Mouse (Mus musculus) megakaryocyte, embryonic 14.5 days (primary cell): ENCODE measurements around the gene Lrit3. TPM values are rescaled to one million over a fixed set of nuclear protein-coding genes. Genes with fewer than 3 reads are reported as not detected.
A peak's percentile ranks its signal among the peaks of the same experiment; 100 is the strongest.

Experiments
- H3K27me3 ChIP-seq: replicated peaks from 2 replicates; pipeline ENCODE3; 2012; ENCODE audit warnings: inconsistent platforms
- H3K36me3 ChIP-seq: replicated peaks from 2 replicates; pipeline ENCODE3; 2012; ENCODE audit warnings: low read length, inconsistent platforms, mixed read lengths
- H3K4me1 ChIP-seq: 2 replicates; pipeline ENCODE4 v1.6.1; 2012; ENCODE audit warnings: inconsistent platforms
- H3K4me3 ChIP-seq: replicated peaks from 2 replicates; pipeline ENCODE3; 2012; ENCODE audit warnings: moderate library complexity, mild to moderate bottlenecking, inconsistent platforms
- H3K9me3 ChIP-seq: 2 replicates; pipeline ENCODE4 v1.6.1; 2012; ENCODE audit warnings: inconsistent platforms
- FLI1 ChIP-seq: IDR thresholded peaks from 2 replicates; pipeline ENCODE4 v1.6.1; 2012; ENCODE audit warnings: low read length, inconsistent platforms, mixed read lengths
- GATA1 ChIP-seq: IDR thresholded peaks from 3 replicates; pipeline ENCODE4 v1.6.1; 2012; ENCODE audit warnings: mixed read lengths, low read length, inconsistent platforms, borderline replicate concordance
- polyA plus RNA-seq: library from polyadenylated mRNA; stranded (reverse); fragments of >175 nt; gene quantifications from 2 replicates; pipeline ENCODE4 v1.2.3, GENCODE M21; 2012; ENCODE audit warnings: low replicate concordance; ENCODE audit not compliant: insufficient read depth

Gene Lrit3
- polyA plus RNA-seq, result not detected in 2 replicates

DNA sequence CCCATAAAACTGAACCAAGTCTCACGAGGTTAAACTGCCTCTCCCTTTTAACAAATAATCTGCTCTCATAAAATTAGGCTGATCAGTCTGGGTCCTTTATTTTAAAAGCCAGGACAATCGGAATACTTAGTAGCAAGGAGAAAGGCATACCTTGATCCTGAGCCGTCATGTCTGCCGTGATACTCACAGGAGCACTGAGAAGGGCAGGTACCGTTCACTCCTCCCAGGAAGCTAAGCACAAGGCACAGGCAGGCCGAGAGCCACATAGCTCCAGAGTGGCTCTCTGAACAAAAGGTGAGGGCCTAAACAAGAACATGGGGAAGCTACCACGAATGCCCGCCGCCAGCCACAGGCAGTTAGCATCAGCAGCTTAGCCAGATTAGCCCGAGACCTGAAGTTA lies at the start of gene Lrit3:
Gene Lrit3, minus strand, starts transcription at position 266 of the 400 bp plus-strand sequence.
- Histone ChIP-seq H3K4me1 (no peaks in the 10 kb centered on the region), H3K36me3 (no peaks in the 10 kb centered on the region), H3K9me3 (0 out of 2 replicates have a peak, but pooled peaks cover 3% of the 10 kb centered on the region), H3K27me3 (no peaks in the 10 kb centered on the region), H3K4me3 (no peak within 1 kb of the TSS)
- TF ChIP-seq FLI1 (no peak), GATA1 (no peak)

DNA sequence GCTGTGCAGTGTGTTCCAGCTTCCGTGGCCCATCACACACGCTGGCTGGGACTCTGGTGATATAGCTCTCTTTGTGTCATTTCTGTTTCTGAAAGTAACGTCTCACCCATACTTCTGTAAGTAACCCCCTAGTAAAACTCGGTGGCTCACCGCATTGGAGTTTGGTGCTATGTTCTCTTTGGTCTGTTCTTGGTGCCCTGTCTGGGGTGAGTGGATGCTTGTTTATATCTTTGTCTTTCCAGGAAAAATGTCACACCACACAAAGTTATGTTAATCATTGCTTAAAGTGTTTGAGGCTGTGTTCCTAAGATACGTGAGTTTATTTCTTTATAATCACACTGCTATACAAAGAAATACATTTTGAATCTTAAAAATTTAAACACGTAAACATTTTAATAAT lies 43.0 kb upstream of the Lrit3 start:
- no peak overlapping the region for H3K4me3 ChIP-seq
- no peaks in the 10 kb centered on the region for H3K9me3 ChIP-seq
- TF ChIP-seq GATA1, result no peak
- no peak for TF ChIP-seq FLI1
- H3K27me3 ChIP-seq, result peaks cover 3% of the 10 kb centered on the region
- peaks cover 7% of the 10 kb centered on the region for H3K4me1 ChIP-seq
- no peaks in the 10 kb centered on the region for H3K36me3 ChIP-seq

DNA sequence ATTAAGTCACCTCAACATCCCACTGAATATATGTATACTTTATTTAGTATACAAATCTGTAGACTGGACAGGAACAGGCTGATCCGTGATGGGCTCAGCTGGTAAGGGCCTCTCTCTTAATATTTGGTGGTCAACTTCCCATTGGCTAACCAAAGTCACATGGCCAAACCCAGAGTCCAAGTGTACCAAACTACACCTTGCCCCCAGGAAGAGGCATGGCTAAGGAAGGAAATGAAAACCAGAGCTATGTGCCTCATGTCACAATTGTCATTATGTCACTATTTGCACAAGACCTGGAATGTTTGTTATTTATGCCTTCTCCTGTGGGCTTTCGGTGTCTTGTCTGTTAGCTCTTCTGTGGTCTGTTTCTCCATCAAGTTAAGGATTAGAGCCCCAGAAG lies 42.0 kb upstream of the Lrit3 start:
- TF ChIP-seq GATA1, result no peak
- TF ChIP-seq FLI1, result no peak
- Histone ChIP-seq H3K27me3 (peaks cover 3% of the 10 kb centered on the region), H3K9me3 (no peaks in the 10 kb centered on the region), H3K4me3 (no peak overlapping the region), H3K36me3 (no peaks in the 10 kb centered on the region), H3K4me1 (peaks cover 7% of the 10 kb centered on the region)

DNA sequence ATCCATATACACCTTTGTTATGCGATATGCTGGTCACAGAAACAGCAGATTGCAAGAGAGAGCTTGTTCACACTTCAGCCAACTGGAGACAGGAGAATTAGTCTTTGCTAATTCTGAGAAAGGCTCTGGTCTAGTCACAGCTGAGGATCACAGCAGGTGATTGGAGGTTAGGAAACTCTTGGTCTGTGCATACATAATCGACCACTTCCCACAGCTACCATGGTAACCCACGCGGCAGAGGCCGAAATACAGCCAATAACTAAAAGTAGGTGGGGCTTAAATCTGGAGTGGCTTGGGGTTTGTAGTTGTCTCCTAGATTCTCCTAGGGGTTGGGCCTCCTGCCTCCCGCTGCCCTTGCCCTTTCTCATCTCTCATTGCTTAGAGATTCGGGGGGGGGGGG lies 34.2 kb upstream of the Lrit3 start:
- Histone ChIP-seq H3K4me1 (peaks cover 11% of the 10 kb centered on the region), H3K4me3 (no peak overlapping the region), H3K9me3 (no peaks in the 10 kb centered on the region), H3K36me3 (no peaks in the 10 kb centered on the region), H3K27me3 (peaks cover 1% of the 10 kb centered on the region)
- TF ChIP-seq FLI1 (no peak), GATA1 (no peak)

DNA sequence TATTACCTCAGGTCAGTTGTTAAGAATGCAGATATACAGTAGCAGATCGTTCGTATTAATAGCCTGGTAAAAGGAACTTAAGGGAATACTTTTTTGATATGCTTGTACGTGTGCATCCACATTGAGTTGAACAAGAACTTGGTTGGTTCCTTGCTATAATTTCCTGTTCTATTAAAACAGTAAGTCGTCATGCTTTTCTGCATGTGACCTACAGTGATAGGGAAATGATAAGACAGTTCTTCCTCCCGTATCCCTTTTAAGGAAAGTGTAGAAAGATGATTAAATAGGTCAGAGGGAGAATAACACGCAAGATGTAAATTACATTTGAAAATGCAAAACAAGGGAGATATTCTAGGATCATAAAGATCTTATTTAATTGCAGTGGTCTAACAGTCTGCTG lies 33.1 kb upstream of the Lrit3 start:
- Histone ChIP-seq H3K36me3 (no peaks in the 10 kb centered on the region), H3K4me3 (no peak overlapping the region), H3K4me1 (peaks cover 16% of the 10 kb centered on the region), H3K9me3 (no peaks in the 10 kb centered on the region), H3K27me3 (peaks cover 1% of the 10 kb centered on the region)
- no peak for TF ChIP-seq FLI1
- no peak for TF ChIP-seq GATA1

DNA sequence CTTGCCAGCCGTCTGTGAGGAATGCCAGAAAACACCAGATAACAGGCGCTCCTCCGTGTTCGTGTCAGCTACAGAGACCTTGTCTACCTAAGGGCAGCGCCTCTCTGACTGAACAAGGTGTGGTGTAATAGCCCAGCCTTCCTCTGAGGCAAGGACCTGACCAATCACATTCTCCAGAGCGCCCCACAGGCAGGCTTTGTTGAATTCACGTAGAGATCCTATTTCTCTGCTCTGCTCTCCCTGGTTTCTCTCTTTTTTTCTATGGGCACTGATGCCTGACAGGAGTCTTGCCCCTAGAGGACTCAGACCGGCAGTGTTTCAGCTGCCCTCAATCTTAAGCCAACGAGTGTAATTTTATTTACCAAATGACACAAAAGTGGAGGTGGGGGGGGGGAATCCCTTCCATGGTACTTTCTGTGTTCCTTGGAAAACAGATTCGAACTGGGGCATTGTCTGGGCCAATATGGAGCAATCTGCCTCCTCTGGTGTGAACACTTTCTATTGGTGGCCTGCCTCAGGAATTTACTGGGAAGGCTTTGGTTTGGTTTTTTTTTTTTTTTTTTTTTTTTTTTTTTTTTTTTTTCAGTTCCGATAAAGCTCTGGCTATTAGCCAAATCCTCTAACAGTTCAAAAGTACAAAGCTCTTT lies 32.3 kb upstream of the Lrit3 start:
- no peaks in the 10 kb centered on the region for H3K36me3 ChIP-seq
- TF ChIP-seq FLI1, result no peak
- peaks cover 1% of the 10 kb centered on the region for H3K27me3 ChIP-seq
- peaks cover 20% of the 10 kb centered on the region for H3K4me1 ChIP-seq
- peak overlapping the region; percentile 56 for H3K4me3 ChIP-seq
- no peaks in the 10 kb centered on the region for H3K9me3 ChIP-seq

DNA sequence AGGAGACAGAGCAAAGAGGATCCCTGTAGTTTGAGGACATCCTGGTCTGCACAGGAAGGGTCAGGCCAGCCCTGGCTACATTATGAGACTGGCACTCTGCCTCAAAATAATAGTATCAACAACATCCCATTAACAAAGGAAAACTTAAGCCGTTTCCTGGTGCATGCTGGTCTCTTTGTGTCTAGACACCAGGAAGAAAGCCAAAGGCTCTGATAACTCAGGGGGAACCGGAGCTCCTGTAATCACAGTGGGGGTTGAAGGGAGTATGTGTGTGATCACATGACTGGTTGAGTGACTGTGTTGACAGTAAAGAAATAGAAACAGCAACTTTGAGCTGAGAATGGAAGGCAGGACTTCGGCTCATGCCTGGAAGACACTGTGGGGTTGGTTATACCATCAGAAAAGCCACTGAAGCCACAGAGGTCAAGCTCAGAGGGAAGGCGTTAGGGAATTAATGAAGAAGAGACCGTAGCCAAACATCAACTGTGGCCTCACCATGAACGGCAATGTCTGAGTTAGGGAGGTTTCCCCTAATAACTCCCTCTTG lies 31.6 kb upstream of the Lrit3 start, which contains the start of gene Cfi:
Gene Cfi, plus strand, starts transcription at position 497 of the 547 bp plus-strand sequence.
- TF ChIP-seq GATA1 (no peak), FLI1 (no peak)
- Histone ChIP-seq H3K4me1 (peaks cover 20% of the 10 kb centered on the region), H3K36me3 (no peaks in the 10 kb centered on the region), H3K27me3 (peaks cover 1% of the 10 kb centered on the region), H3K9me3 (no peaks in the 10 kb centered on the region), H3K4me3 (peak within 1 kb of the TSS; percentile 56)

DNA sequence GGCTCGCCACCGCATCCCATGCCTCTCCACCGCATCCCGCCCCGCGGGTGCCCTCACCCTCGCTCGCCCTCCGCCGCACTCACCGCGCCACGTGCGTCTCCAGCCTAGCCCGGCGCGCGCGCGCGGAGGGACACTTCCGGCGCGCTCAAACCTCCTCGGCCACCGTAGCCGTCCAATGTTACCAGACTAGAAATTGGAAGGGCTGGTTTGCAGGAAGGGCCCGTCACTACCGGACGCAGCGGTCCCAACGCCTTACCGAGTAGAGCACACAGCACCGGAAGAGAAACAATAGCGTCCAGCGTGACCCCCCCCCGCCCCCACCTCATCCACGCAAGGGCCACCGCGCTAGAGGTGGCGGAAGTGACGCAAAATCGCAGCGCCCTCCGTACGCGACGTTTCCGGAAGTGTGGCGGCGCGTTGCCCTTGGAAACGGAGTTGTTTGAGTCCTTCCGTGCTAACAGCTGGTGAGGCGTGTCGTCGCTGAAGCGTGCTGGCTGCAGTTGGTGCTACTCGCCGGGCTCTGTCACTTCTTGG lies 27.3 kb upstream of the Lrit3 start, which contains the start of gene Gar1:
Gene Gar1, minus strand, starts transcription at position 362 of the 534 bp plus-strand sequence.
- Histone ChIP-seq H3K4me1 (peaks cover 45% of the 10 kb centered on the region), H3K9me3 (no peaks in the 10 kb centered on the region), H3K4me3 (peak within 1 kb of the TSS; percentile 99), H3K27me3 (peaks cover 1% of the 10 kb centered on the region), H3K36me3 (peaks cover 24% of the 10 kb centered on the region)
- peak; percentile 92; the same call in 1 of the 2 replicates for TF ChIP-seq FLI1
- TF ChIP-seq GATA1, result no peak

DNA sequence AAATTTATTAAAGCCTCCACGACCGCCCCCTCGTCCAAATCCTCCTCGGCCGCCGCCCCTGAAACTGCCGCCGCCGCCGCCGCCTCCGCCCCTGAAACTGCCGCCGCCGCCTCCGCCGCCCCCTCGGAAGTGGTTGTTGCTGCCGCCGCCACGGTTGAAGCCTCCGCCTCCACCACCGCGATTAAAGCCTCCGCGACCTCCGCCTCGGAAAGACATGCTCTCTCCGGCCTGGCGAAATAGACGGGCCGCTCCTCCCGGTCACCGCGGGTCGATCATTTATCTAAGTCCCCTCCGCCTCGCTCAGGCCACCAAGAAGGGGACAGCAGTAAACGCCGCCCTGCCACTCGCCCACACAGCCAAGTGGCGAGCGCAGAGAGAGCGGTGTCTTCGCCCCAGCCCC lies 26.8 kb upstream of the Lrit3 start:
- Histone ChIP-seq H3K9me3 (no peaks in the 10 kb centered on the region), H3K4me3 (peak overlapping the region; percentile 99), H3K27me3 (no peaks in the 10 kb centered on the region), H3K4me1 (peaks cover 40% of the 10 kb centered on the region), H3K36me3 (peaks cover 28% of the 10 kb centered on the region)
- no peak for TF ChIP-seq GATA1
- TF ChIP-seq FLI1, result no peak

DNA sequence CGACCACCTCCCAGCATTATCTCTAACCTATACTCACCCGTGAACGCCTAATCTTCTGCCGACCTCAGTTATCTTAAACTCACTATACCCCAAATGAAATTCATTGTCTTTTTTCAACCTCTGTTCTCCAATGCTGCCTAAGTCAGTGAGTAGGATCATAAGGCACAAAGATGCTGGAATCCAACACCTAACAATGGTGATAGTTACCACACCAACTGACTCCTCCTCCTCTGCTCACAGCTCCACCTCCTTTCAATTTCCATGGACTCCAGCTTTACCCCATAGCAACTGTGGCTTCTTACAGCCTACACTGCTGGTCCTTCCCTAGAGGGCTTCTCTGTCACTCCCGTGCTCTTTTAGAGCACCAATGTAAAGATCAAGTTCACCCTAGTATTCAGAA lies 23.9 kb upstream of the Lrit3 start:
- peaks cover 56% of the 10 kb centered on the region for H3K36me3 ChIP-seq
- H3K4me1 ChIP-seq, result peaks cover 34% of the 10 kb centered on the region
- TF ChIP-seq FLI1 (no peak), GATA1 (no peak)
- H3K9me3 ChIP-seq, result no peaks in the 10 kb centered on the region
- H3K27me3 ChIP-seq, result no peaks in the 10 kb centered on the region
- peak overlapping the region; percentile 33 for H3K4me3 ChIP-seq
